Mouse (Mus musculus) ES-Bruce4 (cell line): ENCODE data around the gene Vgll4.

Experiments
- CTCF ChIP-seq: IDR thresholded peaks from one replicate; pipeline ENCODE4 v1.8.1; 2011; ENCODE audit warnings: low read depth, low read length
- EP300 ChIP-seq: IDR thresholded peaks from 2 replicates; pipeline ENCODE4 v1.6.1; 2011; ENCODE audit warnings: low read depth, low read length; ENCODE audit not compliant: insufficient read depth
- POLR2A ChIP-seq: IDR thresholded peaks from one replicate; pipeline ENCODE4 v1.8.1; 2011; ENCODE audit warnings: low read length; ENCODE audit not compliant: insufficient read depth

GRCm38 (mm10) chr6:114883261-114883740 is 86.5 kb downstream of the Vgll4 start:
- no peak for TF ChIP-seq POLR2A
- TF ChIP-seq CTCF = no peak
- peak; percentile 61; the same call in 1 of the 2 replicates for TF ChIP-seq EP300
